Mouse (Mus musculus) fibroblast of lung, adult 2 months (primary cell): ENCODE measurements around the gene Tcte2.
"Not testable (repeated sequence)": the region's sequence is repeated elsewhere in the genome, so short reads cannot be mapped to it uniquely, and the experiment has no call there.

Experiments used
- DNase-seq: peaks from one replicate; pipeline ENCODE4 v3.0.0-alpha.2; 2011; ENCODE audit warnings: low read depth

The Tcte2 gene

DNA sequence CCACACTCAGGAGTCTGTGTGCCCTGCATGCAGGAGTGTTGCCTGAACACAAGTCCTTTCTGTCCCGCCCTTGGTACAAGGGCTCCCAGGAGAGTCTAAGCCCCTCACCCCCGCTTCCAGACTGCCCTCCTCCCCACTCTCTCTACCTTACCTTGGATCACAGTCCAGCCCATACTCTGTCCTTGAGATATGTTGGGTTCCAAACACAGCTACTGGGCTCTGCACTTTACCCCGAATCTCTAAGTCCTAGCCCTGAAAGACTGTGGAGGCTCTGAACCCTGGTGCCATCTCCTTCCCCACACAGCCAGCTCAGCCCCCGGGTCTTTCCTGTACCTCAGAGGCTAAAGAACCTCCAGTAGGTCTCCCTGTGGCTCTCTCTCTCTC is 78.6 kb downstream of the Tcte2 start:
- no peak for DNase-seq

DNA sequence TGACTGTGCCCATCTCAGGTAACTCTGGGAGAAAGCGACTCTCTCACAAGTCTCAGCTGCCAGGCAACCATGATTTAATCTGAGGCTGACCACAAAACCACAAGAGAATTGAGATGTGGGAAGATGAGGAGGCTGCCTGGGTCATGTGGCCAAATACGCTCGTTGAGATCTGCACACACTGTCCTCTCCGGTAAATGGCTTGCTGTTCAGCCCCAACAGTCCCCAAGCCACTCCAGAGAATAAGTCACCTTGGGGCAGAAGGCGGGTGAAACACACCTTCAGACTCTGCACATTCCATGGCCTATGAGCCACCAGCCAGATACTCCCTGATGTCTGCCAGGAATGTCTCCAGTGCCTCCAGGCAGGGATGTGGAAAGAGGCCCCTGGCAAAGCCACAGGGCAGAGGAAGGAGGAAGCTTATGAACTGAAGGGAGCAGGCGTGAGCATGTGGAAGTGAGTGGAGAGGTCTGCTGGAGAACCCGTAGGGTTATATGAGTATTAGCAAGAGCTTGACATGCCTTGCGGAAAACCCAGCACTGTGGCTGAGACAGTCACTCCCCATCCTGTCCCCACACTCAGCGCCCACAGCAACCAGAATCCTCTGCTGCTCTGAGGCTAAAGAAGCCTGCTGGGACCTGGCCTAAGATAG is 79.1 kb downstream of the Tcte2 start:
- peak; percentile 70 for DNase-seq

DNA sequence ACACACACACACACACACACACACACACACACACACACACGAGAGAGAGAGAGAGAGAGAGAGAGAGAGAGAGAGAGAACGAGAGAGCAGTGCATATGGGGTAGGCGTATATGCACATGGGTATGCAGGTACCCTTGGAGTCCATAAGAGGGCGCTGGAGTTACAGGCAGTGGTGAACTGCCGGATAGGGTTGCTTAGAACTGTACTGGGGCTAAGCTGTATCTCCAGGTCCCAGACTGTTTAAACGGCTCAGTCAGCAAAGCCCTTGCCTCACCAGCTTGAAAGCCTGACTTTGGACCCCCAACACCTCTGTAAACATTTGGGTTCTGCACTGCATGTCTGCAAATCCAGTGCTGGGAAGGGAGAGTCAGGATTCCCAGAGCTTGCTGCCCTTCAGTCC is 79.9 kb downstream of the Tcte2 start:
- no peak for DNase-seq

DNA sequence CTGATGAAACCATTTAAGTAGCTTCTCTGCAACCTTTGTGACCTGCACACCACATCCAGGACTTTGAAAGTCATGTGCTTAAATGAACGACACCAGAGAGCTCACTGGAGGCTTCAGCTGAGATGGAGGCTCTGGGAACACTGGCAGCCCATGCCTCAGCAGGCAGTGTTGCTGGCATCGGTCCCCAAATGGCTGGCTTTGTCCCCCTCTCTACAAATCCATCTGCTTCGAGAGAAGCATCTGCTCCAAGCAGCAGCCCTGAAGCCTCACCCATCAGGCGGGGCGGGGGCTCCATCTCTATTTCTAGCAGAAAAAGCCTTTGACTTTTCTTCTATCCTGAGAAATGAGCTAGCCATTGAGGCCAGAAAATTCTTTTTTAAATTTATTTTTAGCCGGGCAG is 80.5 kb downstream of the Tcte2 start:
- DNase-seq = no peak

DNA sequence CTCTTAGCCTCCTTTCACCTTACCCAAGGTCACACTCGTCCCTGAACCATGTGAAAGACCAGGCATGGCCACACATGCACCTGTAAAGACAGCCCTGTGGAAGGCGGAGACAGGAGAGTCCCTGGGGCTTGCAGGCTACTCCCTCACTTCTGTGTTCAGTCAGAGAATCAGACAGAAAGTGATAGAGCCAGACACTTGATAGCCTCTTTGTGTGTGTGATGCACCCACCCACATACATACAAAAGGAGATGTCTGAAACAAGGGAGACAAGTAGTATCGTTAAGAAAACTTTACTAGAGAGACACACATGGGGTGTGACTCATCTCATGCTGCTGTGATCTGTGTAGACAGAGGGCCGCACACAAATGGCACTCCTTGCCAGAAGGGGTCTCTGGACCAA is 81.3 kb downstream of the Tcte2 start:
- no peak for DNase-seq

DNA sequence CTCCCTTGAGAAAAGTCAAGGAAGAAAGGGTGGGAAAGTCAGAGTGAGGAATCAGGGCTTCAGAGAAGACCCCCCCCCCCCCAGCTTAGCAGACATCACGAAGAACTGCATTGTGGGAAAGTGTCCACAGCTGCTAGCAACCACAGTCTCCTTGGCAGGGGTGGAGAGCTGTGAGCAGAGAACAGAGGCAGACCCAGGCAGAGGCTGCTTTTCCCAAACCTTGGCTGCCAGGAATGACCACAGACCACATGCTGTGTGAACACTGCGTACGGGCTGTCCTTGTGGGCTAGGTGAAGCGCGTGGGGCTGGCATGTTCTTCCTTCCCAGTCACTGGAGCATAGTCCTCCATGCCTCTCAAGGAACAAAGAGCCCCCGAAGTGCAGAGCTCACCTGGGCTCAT is 81.9 kb downstream of the Tcte2 start:
- peak; percentile 89 for DNase-seq

DNA sequence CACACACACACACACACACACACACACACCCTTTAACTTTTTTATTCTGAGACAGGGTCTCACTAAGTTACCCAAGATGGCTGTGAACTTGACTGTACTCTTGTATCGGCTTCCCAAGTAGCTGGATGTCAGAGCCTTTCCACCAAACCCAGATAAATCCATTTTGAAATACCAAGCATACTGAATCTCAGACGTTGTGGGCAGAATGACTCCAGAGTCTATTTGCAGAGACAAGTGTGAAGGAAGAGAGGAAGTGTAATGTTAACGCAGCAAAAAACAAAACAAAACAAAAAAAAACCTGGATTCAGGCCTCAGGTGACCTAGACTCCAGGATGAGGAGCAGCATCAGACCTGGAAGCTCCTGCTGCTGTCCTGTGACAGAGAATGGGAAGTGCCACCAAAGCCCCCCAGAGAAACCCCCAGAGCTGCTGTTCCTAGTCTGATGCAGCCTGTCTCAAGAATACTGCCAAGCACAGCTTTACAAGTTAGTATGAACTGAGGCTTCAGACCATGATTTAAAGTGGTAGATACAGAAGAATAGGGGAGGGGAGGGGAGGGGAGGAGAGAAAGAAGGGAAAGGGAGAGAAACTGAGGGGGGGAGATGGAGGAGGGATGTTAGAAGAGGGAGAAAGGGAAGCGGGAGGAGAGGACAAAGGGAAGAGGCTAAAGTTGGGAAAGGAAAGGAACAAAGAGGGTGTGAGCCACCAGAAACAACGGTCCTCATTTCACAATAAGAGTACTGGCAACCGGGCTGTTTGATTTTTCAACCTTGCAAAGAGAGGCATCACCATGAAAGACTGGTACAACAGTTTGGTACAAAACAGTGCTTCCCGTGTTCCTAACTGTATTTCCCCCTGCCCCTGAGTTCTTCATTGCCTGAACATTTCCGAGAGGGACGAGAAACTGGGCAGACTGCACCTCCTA is 84.1 kb downstream of the Tcte2 start:
- DNase-seq = no peak

DNA sequence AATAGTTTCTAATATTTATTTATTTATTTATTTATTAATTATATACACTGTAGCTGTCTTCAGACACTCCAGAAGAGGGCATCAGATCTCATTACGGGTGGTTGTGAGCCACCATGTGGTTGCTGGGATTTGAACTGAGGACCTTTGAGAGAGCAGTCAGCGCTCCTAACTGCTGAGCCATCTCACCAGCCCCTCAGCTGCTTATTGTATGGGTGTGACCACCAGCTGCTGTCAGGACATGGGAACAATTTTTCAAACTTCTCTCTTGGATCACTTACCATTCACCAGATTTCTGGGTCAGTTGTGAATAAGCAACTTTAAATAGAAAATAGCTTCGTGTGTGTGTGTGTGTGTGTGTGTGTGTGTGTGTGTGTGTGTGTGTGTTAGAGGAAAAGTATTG is 85.5 kb downstream of the Tcte2 start:
- DNase-seq = not testable (repeated sequence)

DNA sequence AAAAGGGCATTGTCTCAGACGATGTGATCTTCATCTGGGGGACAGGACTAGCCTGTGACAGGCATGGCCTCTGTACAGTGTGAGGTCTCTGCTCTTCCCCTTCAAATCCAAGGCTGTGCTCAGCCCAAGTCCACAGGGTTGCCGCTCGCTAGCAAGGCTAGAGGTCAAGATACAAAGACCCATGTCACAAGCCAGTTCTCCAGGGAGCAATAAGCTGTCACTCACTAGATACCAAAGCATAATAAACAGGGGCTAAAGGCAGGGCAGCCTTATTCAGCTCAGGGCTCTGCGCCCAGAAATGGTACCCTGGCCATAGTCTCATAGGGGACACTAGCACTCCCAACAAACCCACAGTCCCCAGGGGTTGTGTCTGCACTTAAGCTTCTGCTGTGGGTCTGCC is 86.0 kb downstream of the Tcte2 start:
- DNase-seq = no peak

DNA sequence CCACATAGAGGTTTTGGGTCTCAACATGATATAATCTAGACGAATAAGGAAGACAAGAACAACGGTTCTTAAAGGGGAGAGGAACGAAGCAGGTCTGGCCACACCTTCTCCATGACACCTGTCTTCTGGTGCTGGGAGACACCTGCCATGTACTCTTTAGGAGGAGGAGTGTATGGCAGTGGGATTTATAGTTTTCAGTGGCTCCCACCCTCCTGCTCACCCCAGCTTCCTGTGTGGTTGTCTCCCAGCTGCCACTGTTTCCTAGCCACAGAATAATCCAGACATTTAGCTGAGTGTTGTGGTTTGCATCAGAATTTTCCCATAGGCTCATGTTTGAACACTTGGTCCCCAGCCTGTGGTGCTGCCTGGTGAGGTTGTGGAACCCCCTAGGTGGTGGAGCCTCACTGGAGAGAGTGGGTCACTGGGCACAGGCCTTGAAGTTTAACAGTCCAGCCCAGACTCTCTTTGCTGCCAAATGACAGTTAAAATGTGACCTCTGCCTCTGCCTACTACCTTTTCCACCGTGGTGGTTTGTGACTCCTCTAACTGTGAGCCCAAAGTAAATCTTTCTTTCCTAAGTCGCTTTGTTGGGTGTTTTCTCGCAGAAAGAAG is 86.8 kb downstream of the Tcte2 start:
- no peak for DNase-seq

DNA sequence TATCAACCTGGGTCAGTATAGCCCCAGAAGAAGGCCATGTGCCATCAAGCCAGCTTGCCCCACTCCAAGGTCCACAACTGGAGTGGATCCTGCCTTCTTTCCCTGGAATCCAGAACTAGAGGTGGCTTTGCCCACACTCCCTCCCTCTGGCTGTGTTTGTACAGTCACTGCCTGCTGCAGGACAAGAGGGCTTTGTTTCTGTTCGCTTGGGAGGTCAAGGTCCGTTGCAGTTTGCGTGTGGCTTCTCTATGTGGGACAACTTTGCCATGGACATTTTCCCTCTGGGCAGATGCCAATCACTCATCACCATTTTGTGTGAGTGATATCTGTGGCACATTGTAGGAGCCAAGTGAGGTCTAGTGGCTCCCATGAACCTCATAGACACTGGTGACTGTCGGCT is 89.9 kb downstream of the Tcte2 start:
- DNase-seq = no peak

DNA sequence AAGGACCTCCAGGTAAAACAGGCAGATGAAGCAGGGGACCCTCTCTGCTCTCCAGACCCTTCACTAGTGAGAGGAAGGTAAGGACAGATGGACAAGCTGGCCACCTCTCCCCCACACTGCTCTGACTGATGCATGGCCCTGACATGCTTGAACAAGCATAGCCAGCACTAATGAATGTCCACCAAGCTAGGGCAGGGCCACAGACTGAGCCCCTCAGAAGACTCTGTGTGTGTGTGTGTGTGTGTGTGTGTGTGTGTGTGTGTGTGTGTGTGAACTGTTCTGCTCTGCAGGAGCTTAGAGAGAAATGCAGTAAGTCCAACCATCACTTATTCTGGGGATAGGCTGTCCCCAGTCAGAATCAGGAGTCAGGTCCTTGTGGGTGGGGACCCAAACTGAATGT is 91.4 kb downstream of the Tcte2 start:
- no peak for DNase-seq

DNA sequence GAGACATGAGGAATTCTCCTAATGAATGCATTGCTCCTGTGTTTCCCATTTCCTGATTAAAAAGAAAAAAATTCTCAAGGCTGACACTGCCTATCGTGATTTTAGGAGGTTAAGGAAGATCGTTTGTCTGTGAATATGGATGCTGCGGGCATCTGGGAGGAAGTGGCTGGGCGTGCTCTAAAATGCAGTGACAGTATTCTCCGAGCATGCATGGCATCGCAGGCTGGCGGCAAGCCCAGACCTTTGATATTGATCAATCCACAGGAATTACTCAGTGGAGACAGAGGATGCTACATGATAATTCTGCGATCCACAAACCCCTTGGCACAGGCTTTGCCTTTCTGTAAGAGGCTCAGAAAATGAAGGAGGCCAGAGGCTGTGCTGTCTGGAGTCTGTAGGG is 92.4 kb downstream of the Tcte2 start:
- no peak for DNase-seq

DNA sequence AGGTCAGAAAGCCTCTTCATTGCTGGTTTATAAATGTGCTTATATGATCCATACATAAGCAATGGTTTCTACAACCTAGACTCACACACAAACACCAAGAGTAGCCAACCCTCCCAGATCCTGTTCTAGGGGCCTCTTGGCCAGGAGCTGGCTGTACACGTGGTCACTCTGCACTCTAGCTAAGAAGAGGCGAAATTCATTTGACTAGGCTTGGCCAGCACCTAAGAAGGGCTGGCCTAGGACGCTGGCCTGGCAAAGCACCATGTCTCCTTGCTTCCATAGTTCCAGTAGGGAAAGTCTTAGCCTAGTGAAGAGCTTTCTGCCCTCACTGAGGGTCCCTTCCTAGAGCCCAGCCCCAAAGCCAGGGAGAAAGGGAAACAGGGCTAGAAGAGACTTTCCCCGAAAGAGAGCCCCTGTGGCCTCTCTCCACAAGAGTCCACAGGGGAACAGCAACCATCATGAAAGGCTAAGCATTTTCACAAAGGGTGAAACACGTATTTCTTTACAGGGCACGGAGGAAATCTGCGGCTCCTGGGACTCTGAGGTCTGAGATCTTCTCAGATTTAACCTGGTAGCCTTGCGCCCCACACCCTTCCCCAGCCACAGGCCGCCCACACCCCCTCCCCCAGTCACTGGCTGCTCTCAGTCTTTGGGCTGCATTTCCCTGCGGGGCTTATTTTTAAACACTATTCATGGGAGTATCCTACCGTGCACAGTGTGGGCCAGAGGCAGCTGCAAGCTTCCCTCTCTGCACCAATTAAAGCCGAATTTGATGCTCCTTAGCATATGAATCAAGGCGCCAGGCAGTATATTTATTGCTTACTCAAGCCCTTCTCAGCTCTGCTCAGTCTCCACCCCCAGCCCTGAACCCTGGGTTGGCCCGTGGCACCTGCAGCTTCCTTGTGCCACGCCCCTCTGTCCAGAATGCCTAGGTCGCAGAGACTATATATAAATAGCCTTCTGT is 93.3 kb downstream of the Tcte2 start:
- no peak for DNase-seq

DNA sequence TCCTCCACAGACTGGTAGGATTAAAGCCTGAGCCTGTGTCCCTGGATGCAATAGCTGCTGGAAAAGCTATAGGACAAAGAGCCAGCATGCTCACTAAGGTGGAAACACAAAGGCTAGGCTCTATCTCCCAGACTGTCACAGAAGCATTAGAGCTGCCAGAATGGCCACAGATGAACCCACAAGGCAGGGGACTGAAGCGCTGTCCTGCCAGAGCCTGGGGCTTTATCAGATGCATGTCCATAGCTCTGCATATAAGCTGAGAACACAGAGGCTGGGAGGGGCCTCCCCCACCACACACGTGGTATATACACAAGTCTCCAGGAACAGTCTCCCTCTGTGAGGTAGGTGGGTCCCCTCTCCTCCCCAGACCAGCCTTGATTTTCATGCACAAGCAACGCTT is 94.6 kb downstream of the Tcte2 start:
- DNase-seq = no peak

DNA sequence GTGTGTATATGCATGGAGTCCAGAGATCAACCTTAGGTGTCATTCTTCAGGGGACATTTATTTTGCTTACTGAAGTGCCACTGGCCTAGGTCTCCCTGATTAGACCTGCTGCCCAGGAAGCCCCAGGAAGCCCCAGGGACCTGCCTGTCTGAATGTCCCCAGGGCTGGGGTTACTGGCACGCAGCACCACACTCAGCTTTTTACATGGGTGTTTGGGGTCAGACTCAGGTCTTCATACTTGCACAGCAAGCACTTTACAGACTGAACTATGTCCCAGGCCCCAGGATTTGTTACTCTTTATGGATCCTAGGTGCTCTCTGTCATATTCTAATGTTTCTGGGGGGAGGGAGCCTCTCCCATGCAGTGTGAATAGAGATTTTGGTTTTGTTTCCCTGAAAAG is 95.9 kb downstream of the Tcte2 start:
- DNase-seq = no peak

DNA sequence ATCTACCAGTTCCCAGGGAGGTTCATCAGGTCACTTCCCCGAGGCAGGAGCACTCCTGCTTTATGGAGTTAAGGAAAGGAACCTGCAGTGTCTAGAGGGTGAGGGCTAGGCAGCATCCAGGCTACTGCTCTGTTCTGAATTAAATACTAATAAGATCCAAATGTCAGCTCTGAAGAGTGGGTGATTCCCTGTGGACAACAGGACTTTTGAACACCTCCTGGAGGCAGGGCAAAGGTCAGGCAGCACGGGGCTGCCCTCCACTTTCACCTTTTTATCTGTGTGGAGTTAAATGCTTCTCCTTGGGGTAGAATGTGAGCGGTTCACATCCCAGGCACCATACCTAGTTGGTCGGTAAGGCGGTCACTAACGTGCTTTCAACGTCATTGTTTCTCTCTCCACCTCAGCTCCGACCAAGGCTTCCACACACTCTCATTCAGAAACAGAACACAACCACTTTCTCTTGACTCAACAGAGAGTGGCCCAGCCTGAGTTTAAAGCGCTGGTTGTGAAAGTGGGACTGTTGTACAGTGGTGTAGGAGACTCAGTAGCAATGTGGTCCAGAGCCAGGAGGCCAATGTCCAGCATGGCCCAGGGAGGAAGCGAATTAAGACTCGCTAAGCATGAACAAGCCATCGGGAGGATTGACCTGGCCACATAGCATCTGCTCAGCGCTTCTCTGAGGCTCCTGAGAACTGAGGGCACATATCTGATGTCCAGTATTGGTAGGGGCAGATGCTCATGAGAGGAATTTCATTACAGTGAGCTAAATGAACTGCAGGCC is 98.0 kb downstream of the Tcte2 start:
- DNase-seq = no peak
